Mouse (Mus musculus) MEL (cell line): ENCODE measurements around the gene Gm7138.

Experiments
- CTCF ChIP-seq, 3 experiments: IDR thresholded peaks in 2 of 3; conservative IDR thresholded peaks in 1 of 3; 2 replicates each; pipeline ENCODE4 v1.5.1; 2011 to 2012; ENCODE audit warnings: low read length in 3 of 3, low read depth in 2 of 3, mild to moderate bottlenecking in 2 of 3, improper control_type of control experiment in 1 of 3, inconsistent platforms in 1 of 3, mixed read lengths in 1 of 3, moderate library complexity in 1 of 3; ENCODE audit not compliant: control insufficient read depth in 1 of 3, insufficient read depth in 1 of 3, poor library complexity in 1 of 3, severe bottlenecking in 1 of 3
- EP300 ChIP-seq, 2 experiments: IDR thresholded peaks; 2 replicates each; pipeline ENCODE4 v1.6.1; 2011; ENCODE audit warnings: improper control_type of control experiment in 2 of 2, low read length in 2 of 2, low read depth in 1 of 2, mild to moderate bottlenecking in 1 of 2
- MAZ ChIP-seq: IDR thresholded peaks from 2 replicates; pipeline ENCODE4 v1.6.1; 2012; ENCODE audit warnings: low read depth, mild to moderate bottlenecking, inconsistent platforms, low read length, improper control_type of control experiment
- POLR2A ChIP-seq, 2 experiments: IDR thresholded peaks; 2 replicates each; pipeline ENCODE4 v1.6.1; 2011 to 2012; ENCODE audit warnings: low read length in 2 of 2, mild to moderate bottlenecking in 2 of 2, control low read depth in 1 of 2, improper control_type of control experiment in 1 of 2, low read depth in 1 of 2, moderate library complexity in 1 of 2; ENCODE audit not compliant: control insufficient read depth in 1 of 2, insufficient read depth in 1 of 2, poor library complexity in 1 of 2
- TAL1 ChIP-seq: IDR thresholded peaks from 2 replicates; pipeline ENCODE4 v1.6.1; 2012; ENCODE audit warnings: mild to moderate bottlenecking, inconsistent platforms, low read length, moderate library complexity, mixed read lengths
- ZMIZ1 ChIP-seq: IDR thresholded peaks from 2 replicates; pipeline ENCODE4 v1.6.1; 2012; ENCODE audit warnings: low read depth, mild to moderate bottlenecking, inconsistent platforms, low read length, improper control_type of control experiment, moderate library complexity

- TF ChIP-seq CTCF (IDR thresholded peaks at IDR 0.05 in 2 of 3, conservative IDR thresholded peaks at IDR 0.05 in 1 of 3; ENCODE audit: control insufficient read depth in 1 of 3, insufficient read depth in 1 of 3, low read depth in 2 of 3, low read length in 3 of 3, poor library complexity in 1 of 3, severe bottlenecking in 1 of 3) (peak in 2 of 3 experiments; percentile 38 to 46; a peak in 4 of 6 replicates), TAL1 (no peak), POLR2A (IDR thresholded peaks at IDR 0.05; ENCODE audit: control insufficient read depth in 1 of 2, insufficient read depth in 1 of 2, low read depth in 1 of 2, low read length in 2 of 2, poor library complexity in 1 of 2) (no peak), MAZ (no peak), ZMIZ1 (no peak), EP300 (IDR thresholded peaks at IDR 0.05; ENCODE audit: low read depth in 1 of 2, low read length in 2 of 2) (no peak)
Measured at GRCm38 (mm10) chr10:77728280-77728679, 48.5 kb downstream of the Gm7138 start.
